ENCODE assay signal across 18 mouse cellular contexts in genomic region chr4:46710018-46710417, GRCm38 (mm10).
DNase-seq lines count a peak whose midpoint lies in the region; ATAC-seq and TF ChIP-seq lines count a peak whose summit lies in the region.
"Had no signal": no experiment of that assay in that cellular context is flagged by ENCODE, and none has a peak within 500 bp of the region (broad histone marks: within the 10 kb centered on the region; RNA-seq: fewer than 3 reads in every experiment).

No protein-coding gene starts in this region.

- WGBS in forebrain, postnatal 0 days = 68% methylated on average over 6 of the region's 6 CpGs
- 73% methylated on average over 6 of the region's 6 CpGs for WGBS in forebrain, embryonic 12.5 days
- 30% methylated on average over 6 of the region's 6 CpGs for WGBS in hindbrain, postnatal 0 days
- 96% methylated on average over 6 of the region's 6 CpGs for WGBS in thymus, adult 2 months

- H3K4me3 ChIP-seq in forebrain, postnatal 0 days (ENCODE audit: low read depth, low read length) = no peak overlapping the region
- H3K4me3 ChIP-seq in forebrain, embryonic 12.5 days (replicated peaks) = no peak overlapping the region
- H3K4me3 ChIP-seq in left cerebral cortex, adult 2 months = no peak overlapping the region
- no peak overlapping the region for H3K4me3 ChIP-seq in hindbrain, postnatal 0 days (ENCODE audit: low read length)
- no peak overlapping the region for H3K4me3 ChIP-seq in thymus, adult 2 months (ENCODE audit: control insufficient read depth, insufficient read depth, low read length)
- H3K4me3 ChIP-seq: embryonic facial prominence, embryonic 15.5 days; heart, embryonic 10.5 days; intestine, embryonic 15.5 days; stomach, embryonic 15.5 days had no signal

- H3K27ac ChIP-seq in forebrain, postnatal 0 days (ENCODE audit: low read depth, low read length) = peak overlapping the region; percentile 57; the same call in 1 of the 2 replicates
- H3K27ac ChIP-seq in forebrain, embryonic 12.5 days = no peak overlapping the region
- peak overlapping the region; percentile 47 for H3K27ac ChIP-seq in left cerebral cortex, adult 2 months
- H3K27ac ChIP-seq in hindbrain, postnatal 0 days = peak overlapping the region; percentile 51
- no peak overlapping the region for H3K27ac ChIP-seq in thymus, adult 2 months (ENCODE audit: control insufficient read depth, insufficient read depth, low read length)
- H3K27ac ChIP-seq: embryonic facial prominence, embryonic 15.5 days; heart, embryonic 10.5 days; intestine, embryonic 15.5 days; stomach, embryonic 15.5 days had no signal

- no peak for TF ChIP-seq POLR2A in thymus, adult 2 months (IDR thresholded peaks at IDR 0.05; ENCODE audit: control insufficient read depth, extremely low read depth, insufficient read depth, low read length, poor library complexity)

- ATAC-seq in forebrain, postnatal 0 days = no peak; the same call in 1 of the 2 replicates
- no peak for ATAC-seq in forebrain, embryonic 12.5 days (ENCODE audit: low FRiP score)
- ATAC-seq in hindbrain, postnatal 0 days = peak; percentile 36
- ATAC-seq: intestine, embryonic 15.5 days had no signal

- H3K9me3 ChIP-seq in forebrain, postnatal 0 days (ENCODE audit: low read length) = no peaks in the 10 kb centered on the region
- no peaks in the 10 kb centered on the region for H3K9me3 ChIP-seq in forebrain, embryonic 12.5 days
- no peaks in the 10 kb centered on the region for H3K9me3 ChIP-seq in hindbrain, postnatal 0 days (ENCODE audit: low read length)
- H3K9me3 ChIP-seq: embryonic facial prominence, embryonic 15.5 days; heart, embryonic 10.5 days; intestine, embryonic 15.5 days; stomach, embryonic 15.5 days had no signal

- no peaks in the 10 kb centered on the region for H3K36me3 ChIP-seq in forebrain, postnatal 0 days (ENCODE audit: insufficient read depth)
- H3K36me3 ChIP-seq in forebrain, embryonic 12.5 days (replicated peaks) = no peaks in the 10 kb centered on the region
- H3K36me3 ChIP-seq in hindbrain, postnatal 0 days (ENCODE audit: insufficient read depth, low read length) = no peaks in the 10 kb centered on the region
- H3K36me3 ChIP-seq in thymus, adult 2 months (ENCODE audit: control insufficient read depth, insufficient read depth, low read length) = no peaks in the 10 kb centered on the region
- H3K36me3 ChIP-seq: embryonic facial prominence, embryonic 15.5 days; heart, embryonic 10.5 days; intestine, embryonic 15.5 days; stomach, embryonic 15.5 days had no signal

- H3K27me3 ChIP-seq in forebrain, postnatal 0 days (ENCODE audit: insufficient read depth, low read length) = no peaks in the 10 kb centered on the region
- no peaks in the 10 kb centered on the region for H3K27me3 ChIP-seq in forebrain, embryonic 12.5 days
- H3K27me3 ChIP-seq in hindbrain, postnatal 0 days (ENCODE audit: insufficient read depth, low read length) = no peaks in the 10 kb centered on the region
- no peaks in the 10 kb centered on the region for H3K27me3 ChIP-seq in thymus, adult 2 months (ENCODE audit: control insufficient read depth, insufficient read depth, low read length)
- H3K27me3 ChIP-seq: embryonic facial prominence, embryonic 15.5 days; stomach, embryonic 15.5 days had no signal

- H3K4me2 ChIP-seq in forebrain, postnatal 0 days (ENCODE audit: low read depth) = no peak overlapping the region
- no peak overlapping the region for H3K4me2 ChIP-seq in forebrain, embryonic 12.5 days
- no peak overlapping the region for H3K4me2 ChIP-seq in hindbrain, postnatal 0 days (ENCODE audit: low read depth, low read length)
- H3K4me2 ChIP-seq: embryonic facial prominence, embryonic 15.5 days; intestine, embryonic 15.5 days; stomach, embryonic 15.5 days had no signal

- DNase-seq in forebrain, postnatal 0 days = no peak
- DNase-seq in left cerebral cortex, adult 2 months (ENCODE audit: extremely low spot score in 1 of 2, low spot score in 2 of 2) = no peak
- no peak for DNase-seq in left cerebral cortex, adult 11 months (ENCODE audit: low spot score)
- DNase-seq in hindbrain, postnatal 0 days (ENCODE audit: low spot score) = no peak
- no peak for DNase-seq in spleen, postnatal 4 days (ENCODE audit: low spot score in 2 of 2)
- DNase-seq in thymus, adult 2 months = no peak
- DNase-seq: adrenal gland, postnatal 36 days; embryo, embryonic 11 days; gastrocnemius, postnatal 36 days; heart, postnatal 10 days; layer of hippocampus, postnatal 36 days; lung, adult 18-20 months; lung, postnatal 36 days had no signal

- TF ChIP-seq CTCF in forebrain, postnatal 0 days (IDR thresholded peaks at IDR 0.05; ENCODE audit: low read depth) = no peak
- TF ChIP-seq CTCF in left cerebral cortex, adult 2 months (IDR thresholded peaks at IDR 0.05) = no peak
- no peak for TF ChIP-seq CTCF in hindbrain, postnatal 0 days (IDR thresholded peaks at IDR 0.05; ENCODE audit: low read depth)
- no peak for TF ChIP-seq CTCF in thymus, adult 2 months (IDR thresholded peaks at IDR 0.05; ENCODE audit: borderline replicate concordance, control insufficient read depth, extremely low read depth, insufficient read depth, low read length, poor library complexity)

- H3K9ac ChIP-seq in forebrain, postnatal 0 days = no peak overlapping the region
- H3K9ac ChIP-seq in forebrain, embryonic 12.5 days = no peak overlapping the region
- no peak overlapping the region for H3K9ac ChIP-seq in hindbrain, postnatal 0 days (replicated peaks; ENCODE audit: low read length)
- H3K9ac ChIP-seq: embryonic facial prominence, embryonic 15.5 days; intestine, embryonic 15.5 days; stomach, embryonic 15.5 days had no signal

- intact Hi-C loops in left cerebral cortex, adult 2 months (cut with DNase I) = no loop called here

- peaks cover 19% of the 10 kb centered on the region for H3K4me1 ChIP-seq in forebrain, postnatal 0 days (ENCODE audit: insufficient read depth)
- H3K4me1 ChIP-seq in forebrain, embryonic 12.5 days = peaks cover 6% of the 10 kb centered on the region; the same call in 1 of the 2 replicates
- peaks cover 12% of the 10 kb centered on the region; the same call in 1 of the 2 replicates for H3K4me1 ChIP-seq in hindbrain, postnatal 0 days (ENCODE audit: insufficient read depth, low read length)
- no peaks in the 10 kb centered on the region for H3K4me1 ChIP-seq in thymus, adult 2 months (replicated peaks; ENCODE audit: control insufficient read depth, insufficient read depth, low read length)
- H3K4me1 ChIP-seq: embryonic facial prominence, embryonic 15.5 days; intestine, embryonic 15.5 days; stomach, embryonic 15.5 days had no signal

Comparison
In these comparisons a context has a peak if more than half of its experiments do, and no peak if none do; other contexts are left out.
1. H3K27ac ChIP-seq: peak in forebrain, postnatal 0 days (single experiment), left cerebral cortex, adult 2 months (single experiment) and hindbrain, postnatal 0 days (single experiment); none in forebrain, embryonic 12.5 days (single experiment) and thymus, adult 2 months (single experiment).